ENCODE assay signal across 10 mouse cellular contexts in the genomic region with DNA sequence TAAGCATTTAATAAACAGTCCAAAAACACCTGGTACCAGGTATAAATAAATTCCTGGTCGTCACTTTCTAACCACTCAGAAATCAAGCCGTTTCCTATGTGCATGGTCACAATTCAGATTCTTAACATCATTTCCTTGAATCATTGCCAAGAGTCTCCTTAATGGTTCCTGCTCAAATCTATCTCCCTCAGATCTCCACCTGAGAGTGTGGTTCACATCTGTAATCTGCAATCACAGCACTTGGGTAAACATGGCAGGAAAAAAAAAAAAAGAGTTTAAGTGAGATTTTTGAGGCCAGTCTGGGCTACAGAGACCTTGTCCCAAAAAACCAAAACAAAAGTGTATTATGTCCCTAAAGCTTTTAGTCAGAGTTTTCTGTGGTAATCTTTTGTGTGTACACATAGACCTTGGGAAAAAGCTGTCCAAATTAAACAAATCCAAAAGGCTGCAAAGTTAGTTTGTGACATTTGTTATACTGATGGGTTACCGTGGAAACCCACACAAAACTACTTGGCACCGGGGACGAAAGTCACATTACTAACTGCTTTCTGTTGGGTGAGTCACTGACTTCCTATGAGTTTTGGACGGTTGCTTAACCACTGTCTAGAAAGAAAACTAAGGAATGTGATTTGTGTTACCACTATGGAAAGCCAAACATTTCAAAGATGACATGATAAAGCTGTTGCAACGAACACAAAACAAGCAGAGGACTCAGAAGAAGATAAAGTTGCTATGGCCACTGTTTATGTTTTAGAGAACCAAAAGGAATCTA. TPM values are rescaled to one million over a fixed set of nuclear protein-coding genes. Genes with fewer than 3 reads are reported as not detected.
A peak's percentile ranks its signal among the peaks of the same experiment; 100 is the strongest.
DNase-seq lines count a peak whose midpoint lies in the region; ATAC-seq lines count a peak whose summit lies in the region.
"Had no signal": no experiment of that assay in that cellular context is flagged by ENCODE, and none has a peak within 500 bp of the region (broad histone marks: within the 10 kb centered on the region; RNA-seq: fewer than 3 reads in every experiment).

No protein-coding gene starts in this region.

- H3K27ac ChIP-seq in midbrain, embryonic 14.5 days (replicated peaks; ENCODE audit: low read depth, low read length), result no peak overlapping the region
- no peak overlapping the region for H3K27ac ChIP-seq in midbrain, embryonic 13.5 days
- peak overlapping the region; percentile 40; the same call in 1 of the 2 replicates for H3K27ac ChIP-seq in intestine, embryonic 16.5 days (ENCODE audit: low read length)
- H3K27ac ChIP-seq in stomach, embryonic 15.5 days, result peak overlapping the region; percentile 81
- no peak overlapping the region for H3K27ac ChIP-seq in forebrain, embryonic 14.5 days (ENCODE audit: low read depth, low read length)
- H3K27ac ChIP-seq in forebrain, embryonic 12.5 days, result no peak overlapping the region
- H3K27ac ChIP-seq: liver, embryonic 14.5 days had no signal

- H3K9me3 ChIP-seq in midbrain, embryonic 14.5 days (ENCODE audit: control insufficient read depth, low read length), result no peaks in the 10 kb centered on the region
- no peaks in the 10 kb centered on the region for H3K9me3 ChIP-seq in midbrain, embryonic 13.5 days
- no peaks in the 10 kb centered on the region for H3K9me3 ChIP-seq in intestine, embryonic 16.5 days (ENCODE audit: control insufficient read depth, low read length)
- no peaks in the 10 kb centered on the region for H3K9me3 ChIP-seq in stomach, embryonic 15.5 days
- H3K9me3 ChIP-seq in forebrain, embryonic 14.5 days (replicated peaks; ENCODE audit: control insufficient read depth, low read length), result no peaks in the 10 kb centered on the region
- H3K9me3 ChIP-seq in forebrain, embryonic 12.5 days, result no peaks in the 10 kb centered on the region

- H3K4me2 ChIP-seq in midbrain, embryonic 14.5 days (ENCODE audit: low read length), result no peak overlapping the region
- no peak overlapping the region for H3K4me2 ChIP-seq in midbrain, embryonic 13.5 days (replicated peaks)
- no peak overlapping the region for H3K4me2 ChIP-seq in intestine, embryonic 16.5 days (ENCODE audit: low read depth, low read length)
- H3K4me2 ChIP-seq in stomach, embryonic 15.5 days, result peak overlapping the region; percentile 10
- H3K4me2 ChIP-seq in forebrain, embryonic 14.5 days (ENCODE audit: low read length), result no peak overlapping the region
- no peak overlapping the region for H3K4me2 ChIP-seq in forebrain, embryonic 12.5 days

- ATAC-seq in midbrain, embryonic 14.5 days (ENCODE audit: low FRiP score, low TSS enrichment), result no peak
- no peak for ATAC-seq in midbrain, embryonic 13.5 days
- ATAC-seq in intestine, embryonic 16.5 days, result peak; percentile 90
- peak; percentile 78; the same call in 1 of the 2 replicates for ATAC-seq in stomach, embryonic 15.5 days (ENCODE audit: insufficient read depth, low FRiP score, low read depth)
- ATAC-seq in forebrain, embryonic 14.5 days, result no peak
- ATAC-seq in forebrain, embryonic 12.5 days (ENCODE audit: low FRiP score), result no peak

- 66% methylated on average over 7 of the region's 7 CpGs for WGBS in midbrain, embryonic 14.5 days
- whole genome bisulfite sequencing in midbrain, embryonic 13.5 days, result 71% methylated on average over 7 of the region's 7 CpGs
- 20% methylated on average over 7 of the region's 7 CpGs for WGBS in intestine, embryonic 16.5 days
- WGBS in stomach, embryonic 15.5 days, result 13% methylated on average over 7 of the region's 7 CpGs
- 84% methylated on average over 7 of the region's 7 CpGs for WGBS in forebrain, embryonic 14.5 days
- 79% methylated on average over 7 of the region's 7 CpGs for WGBS in forebrain, embryonic 12.5 days

- no peak overlapping the region for H3K9ac ChIP-seq in midbrain, embryonic 14.5 days (replicated peaks; ENCODE audit: low read length)
- no peak overlapping the region for H3K9ac ChIP-seq in midbrain, embryonic 13.5 days (replicated peaks)
- H3K9ac ChIP-seq in intestine, embryonic 16.5 days (ENCODE audit: low read depth, low read length), result no peak overlapping the region
- no peak overlapping the region for H3K9ac ChIP-seq in stomach, embryonic 15.5 days
- no peak overlapping the region for H3K9ac ChIP-seq in forebrain, embryonic 14.5 days (ENCODE audit: low read length)
- H3K9ac ChIP-seq in forebrain, embryonic 12.5 days, result no peak overlapping the region
- H3K9ac ChIP-seq: liver, embryonic 14.5 days had no signal

- no peaks in the 10 kb centered on the region for H3K4me1 ChIP-seq in midbrain, embryonic 14.5 days (ENCODE audit: control insufficient read depth, insufficient read depth, low read length)
- H3K4me1 ChIP-seq in midbrain, embryonic 13.5 days (replicated peaks), result no peaks in the 10 kb centered on the region
- H3K4me1 ChIP-seq in intestine, embryonic 16.5 days (ENCODE audit: control insufficient read depth, insufficient read depth, low read length), result 0 out of 2 replicates have a peak, but pooled peaks cover 8% of the 10 kb centered on the region
- H3K4me1 ChIP-seq in stomach, embryonic 15.5 days, result peaks cover 8% of the 10 kb centered on the region
- H3K4me1 ChIP-seq in forebrain, embryonic 14.5 days (ENCODE audit: control insufficient read depth, insufficient read depth, low read length), result no peaks in the 10 kb centered on the region
- H3K4me1 ChIP-seq in forebrain, embryonic 12.5 days, result no peaks in the 10 kb centered on the region

- H3K27me3 ChIP-seq in midbrain, embryonic 14.5 days (ENCODE audit: control insufficient read depth, insufficient read depth, low read length), result no peaks in the 10 kb centered on the region
- no peaks in the 10 kb centered on the region for H3K27me3 ChIP-seq in midbrain, embryonic 13.5 days
- H3K27me3 ChIP-seq in intestine, embryonic 16.5 days (replicated peaks; ENCODE audit: control insufficient read depth, insufficient read depth, low read length), result no peaks in the 10 kb centered on the region
- H3K27me3 ChIP-seq in stomach, embryonic 15.5 days (replicated peaks), result no peaks in the 10 kb centered on the region
- H3K27me3 ChIP-seq in forebrain, embryonic 14.5 days (replicated peaks; ENCODE audit: control insufficient read depth, insufficient read depth, low read length), result no peaks in the 10 kb centered on the region
- H3K27me3 ChIP-seq in forebrain, embryonic 12.5 days, result no peaks in the 10 kb centered on the region
- H3K27me3 ChIP-seq: CH12.LX had no signal

- DNase-seq in adrenal gland, adult 2 months, result peak; percentile 73
- no peak for DNase-seq in adrenal gland, postnatal 25 days
- DNase-seq in midbrain, embryonic 14.5 days, result peak; percentile 10
- no peak for DNase-seq in forebrain, embryonic 14.5 days (ENCODE audit: low spot score)

- H3K36me3 ChIP-seq in midbrain, embryonic 14.5 days (ENCODE audit: control insufficient read depth, insufficient read depth, low read length), result no peaks in the 10 kb centered on the region
- no peaks in the 10 kb centered on the region for H3K36me3 ChIP-seq in midbrain, embryonic 13.5 days
- no peaks in the 10 kb centered on the region for H3K36me3 ChIP-seq in intestine, embryonic 16.5 days (ENCODE audit: control insufficient read depth, insufficient read depth, low read length)
- H3K36me3 ChIP-seq in stomach, embryonic 15.5 days, result no peaks in the 10 kb centered on the region
- H3K36me3 ChIP-seq in forebrain, embryonic 14.5 days (ENCODE audit: control insufficient read depth, insufficient read depth, low read length), result no peaks in the 10 kb centered on the region
- H3K36me3 ChIP-seq in forebrain, embryonic 12.5 days (replicated peaks), result no peaks in the 10 kb centered on the region

- H3K4me3 ChIP-seq in midbrain, embryonic 14.5 days (replicated peaks; ENCODE audit: low read depth, low read length), result no peak overlapping the region
- H3K4me3 ChIP-seq in midbrain, embryonic 13.5 days (replicated peaks), result no peak overlapping the region
- H3K4me3 ChIP-seq in intestine, embryonic 16.5 days (ENCODE audit: low read length), result no peak overlapping the region
- H3K4me3 ChIP-seq in stomach, embryonic 15.5 days (replicated peaks), result no peak overlapping the region
- no peak overlapping the region for H3K4me3 ChIP-seq in forebrain, embryonic 14.5 days (ENCODE audit: low read depth, low read length)
- no peak overlapping the region for H3K4me3 ChIP-seq in forebrain, embryonic 12.5 days (replicated peaks)

RNA-seq across cellular contexts. Expression of gene Fam102b, which starts 16.7 kb away (rescaled TPM):
- total RNA-seq in adrenal gland, adult 2 months (2021), result 1 to 10 TPM; 3.8 to 9.4 TPM
- 0.98 and 1.0 TPM in 2 replicates for polyA plus RNA-seq in adrenal gland, adult 2 months (2012; rRNA removed)
- 8.6 and 9.4 TPM in 2 replicates for total RNA-seq in adrenal gland, postnatal 25 days (2021)
- polyA plus RNA-seq in midbrain, embryonic 14.5 days (2014; fragmentation: Nextera tagmentation; extraction: Ambion mirVana), result 19.6 and 24.5 TPM in 2 replicates
- 8.5 and 9.6 TPM in 2 replicates for polyA plus RNA-seq in midbrain, embryonic 13.5 days (2015; fragmentation: Nextera tagmentation; extraction: Ambion mirVana)
- polyA plus RNA-seq in intestine, embryonic 16.5 days (2015; fragmentation: Nextera tagmentation; extraction: Ambion mirVana), result 4.2 TPM in 2 replicates
- 15.6 and 16.5 TPM in 2 replicates for polyA plus RNA-seq in stomach, embryonic 15.5 days (2015; fragmentation: Nextera tagmentation; extraction: Ambion mirVana)
- polyA plus RNA-seq in forebrain, embryonic 14.5 days (2014; fragmentation: Nextera tagmentation; extraction: Ambion mirVana), result 11.1 and 11.6 TPM in 2 replicates
- polyA plus RNA-seq in forebrain, embryonic 12.5 days (2016; fragmentation: Nextera tagmentation; extraction: Ambion mirVana), result 5.5 and 8.9 TPM in 2 replicates

Comparison
In these comparisons a context has a peak if more than half of its experiments do, and no peak if none do; other contexts are left out.
1. DNase-seq: peak in adrenal gland, adult 2 months (single experiment) and midbrain, embryonic 14.5 days (single experiment); none in adrenal gland, postnatal 25 days (single experiment) and forebrain, embryonic 14.5 days (single experiment).
2. ATAC-seq: peak in intestine, embryonic 16.5 days (single experiment) and stomach, embryonic 15.5 days (single experiment); none in midbrain, embryonic 14.5 days (single experiment), midbrain, embryonic 13.5 days (single experiment), forebrain, embryonic 14.5 days (single experiment) and forebrain, embryonic 12.5 days (single experiment).
3. H3K27ac ChIP-seq: peak in intestine, embryonic 16.5 days (single experiment) and stomach, embryonic 15.5 days (single experiment); none in midbrain, embryonic 14.5 days (single experiment), midbrain, embryonic 13.5 days (single experiment), forebrain, embryonic 14.5 days (single experiment) and forebrain, embryonic 12.5 days (single experiment).